Mouse (Mus musculus) frontal cortex, adult 2 months (tissue): Measurements from ENCODE around the gene Epop. TPM values are rescaled to one million over a fixed set of nuclear protein-coding genes. Genes with fewer than 3 reads are reported as not detected.

Experiments
- DNase-seq, 2 experiments: peaks; one replicate each; pipeline ENCODE4 v3.0.0; 2022; ENCODE audit warnings: low spot score in 1 of 2; ENCODE audit errors: extremely low spot score in 1 of 2
- polyA plus RNA-seq: library from polyadenylated mRNA; depleted of rRNA; stranded (reverse); fragments of >200 nt; gene quantifications from 2 replicates; pipeline ENCODE4 v1.2.3, GENCODE M21; 2012; rRNA removed

The Epop gene
- polyA plus RNA-seq, result 49.4 and 65.0 TPM in 2 replicates

- peak; percentile 85 to 94 for DNase-seq
Measured at GRCm38 (mm10) chr11:97629576-97629975, at the start of gene Epop. Epop (minus strand) TSS chr11:97629702.

- DNase-seq, result no peak
Measured at GRCm38 (mm10) chr11:97678301-97678700, 48.8 kb upstream of the Epop start.

GRCm38 (mm10) chr11:97677842-97678241 lies 48.3 kb upstream of the Epop start:
- no peak for DNase-seq

- no peak for DNase-seq
Measured at GRCm38 (mm10) chr11:97677381-97677780, 47.9 kb upstream of the Epop start.

GRCm38 (mm10) chr11:97676050-97676754 lies 46.7 kb upstream of the Epop start:
- no peak for DNase-seq

- no peak for DNase-seq
Measured at GRCm38 (mm10) chr11:97673148-97673547, 43.6 kb upstream of the Epop start.

- no peak for DNase-seq
Measured at GRCm38 (mm10) chr11:97671177-97671527, 41.6 kb upstream of the Epop start.

GRCm38 (mm10) chr11:97670234-97671176 lies 41.0 kb upstream of the Epop start:
- DNase-seq, result peak; percentile 56 to 57

GRCm38 (mm10) chr11:97669829-97670228 lies 40.3 kb upstream of the Epop start:
- DNase-seq, result no peak

- DNase-seq, result no peak
Measured at GRCm38 (mm10) chr11:97669268-97669667, 39.8 kb upstream of the Epop start.

- DNase-seq, result no peak
Measured at GRCm38 (mm10) chr11:97668160-97668559, 38.7 kb upstream of the Epop start.

- no peak for DNase-seq
Measured at GRCm38 (mm10) chr11:97666794-97667193, 37.3 kb upstream of the Epop start.

- no peak for DNase-seq
Measured at GRCm38 (mm10) chr11:97666221-97666620, 36.7 kb upstream of the Epop start.

GRCm38 (mm10) chr11:97665431-97665830 lies 35.9 kb upstream of the Epop start:
- no peak for DNase-seq

- no peak for DNase-seq
Measured at GRCm38 (mm10) chr11:97664771-97665240, 35.3 kb upstream of the Epop start.

- DNase-seq, result no peak
Measured at GRCm38 (mm10) chr11:97664339-97664665, 34.8 kb upstream of the Epop start.

- no peak for DNase-seq
Measured at GRCm38 (mm10) chr11:97663528-97664338, 34.2 kb upstream of the Epop start.

GRCm38 (mm10) chr11:97662893-97663527 lies 33.5 kb upstream of the Epop start, which contains the start of gene Mllt6:
Mllt6 (plus strand) TSS chr11:97663414.
- DNase-seq, result peak in 1 of 2 experiments; percentile 77

GRCm38 (mm10) chr11:97662207-97662892 lies 32.8 kb upstream of the Epop start:
- DNase-seq, result no peak
